Mouse (Mus musculus): ENCODE results near the gene Ikzf1. TPM values are rescaled to one million over a fixed set of nuclear protein-coding genes. Genes with fewer than 3 reads are reported as not detected.

Ikzf1 gene
- polyA plus RNA-seq (2012; ENCODE audit: low replicate concordance) = 427 and 463 TPM in 2 replicates

DNA sequence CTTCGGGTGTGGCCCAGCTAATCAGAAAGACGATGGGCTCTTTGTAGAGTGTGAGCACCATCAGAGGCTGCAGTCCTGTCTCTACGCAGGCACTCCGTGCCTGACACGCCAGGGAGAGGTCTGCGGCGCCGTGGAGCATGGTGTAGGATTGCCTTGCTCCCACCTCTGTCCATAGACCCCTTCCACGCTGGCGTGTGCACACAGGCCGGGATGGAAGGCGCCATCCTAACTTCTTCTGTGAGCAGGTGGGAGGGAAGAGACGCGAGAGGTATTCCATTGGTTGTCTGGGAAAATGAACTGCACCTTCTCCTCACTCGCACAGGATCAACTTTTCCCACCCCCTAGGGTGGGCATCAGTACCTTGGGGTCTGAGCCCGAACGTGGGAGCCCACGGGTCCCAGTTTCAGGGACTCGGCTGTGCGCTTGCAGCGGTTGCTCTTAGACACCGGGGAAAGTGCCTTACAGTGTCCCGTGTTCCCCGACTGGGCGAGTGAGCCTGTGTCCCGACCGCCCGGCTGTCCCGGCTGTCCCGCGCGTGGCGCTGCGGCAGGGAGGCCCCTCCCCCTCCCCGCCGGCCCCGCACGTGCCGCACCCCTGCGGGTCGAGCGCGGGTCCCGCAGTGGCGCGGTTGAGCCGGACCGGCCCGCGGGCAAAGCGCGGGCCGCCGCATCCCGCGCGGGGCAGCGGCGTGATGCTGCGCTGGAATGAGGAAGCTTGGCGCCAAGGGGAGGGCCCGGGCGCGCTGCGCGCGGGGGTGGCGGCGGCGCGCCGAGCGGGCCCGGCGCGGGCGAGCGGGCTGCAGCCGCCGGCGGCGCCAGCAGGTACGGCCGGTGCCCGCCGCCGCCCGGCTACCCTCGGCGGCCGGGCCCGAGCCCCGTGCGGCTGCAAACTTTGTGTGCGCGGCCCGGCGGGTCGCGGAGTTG, at the start of gene Ikzf1:
Ikzf1 (plus strand) TSS at position 74 of the 923 bp plus-strand sequence.

GRCm38 (mm10) chr11:11808820-11809403, 124.1 kb downstream of the Ikzf1 start, which contains the start of gene Fignl1:
Gene Fignl1, minus strand, starts transcription at chr11:11808962.

Other genes starting within 250 kb of the Ikzf1 start
- gene Spata48, start 222.9 kb upstream of the Ikzf1 start, polyA plus RNA-seq (2012; ENCODE audit: low replicate concordance) = 5.3 and 11.8 TPM in 2 replicates
- 0.09 and 0.11 TPM in 2 replicates for gene Zpbp, start 222.6 kb upstream of the Ikzf1 start, polyA plus RNA-seq (2012; ENCODE audit: low replicate concordance)
- gene 4930512M02Rik, start 57.2 kb upstream of the Ikzf1 start, polyA plus RNA-seq (2012; ENCODE audit: low replicate concordance) = not detected in 2 replicates
- 0.37 and 1.6 TPM in 2 replicates for gene Fignl1, start 124.0 kb downstream of the Ikzf1 start, polyA plus RNA-seq (2012; ENCODE audit: low replicate concordance)
- not detected in 2 replicates for gene Ddc, start 213.1 kb downstream of the Ikzf1 start, polyA plus RNA-seq (2012; ENCODE audit: low replicate concordance)

Measured in leukemia stem cell, adult 10-12 weeks (primary cell).